Mouse (Mus musculus) midbrain, embryonic 10.5 days (tissue): ENCODE measurements at regions not wholly inside any gene's neighbourhood (a gene's known extent, or its start where the extent isn't known, plus 50 kb on each side); places are given as distances from the start of the nearest gene placed in this dataset.
A peak's percentile ranks its signal among the peaks of the same experiment; 100 is the strongest.

ENCODE experiments used
- DNase-seq: peaks from one replicate; pipeline ENCODE4 v3.0.0-alpha.2; 2017; ENCODE audit warnings: low spot score
- H3K27ac ChIP-seq: fragments of 300-500 bp; sonication (generic); replicated peaks from 2 replicates; pipeline ENCODE4 v1.5.1; 2016; ENCODE audit warnings: mild to moderate bottlenecking
- H3K27me3 ChIP-seq: fragments of 300-500 bp; sonication (generic); 2 replicates; pipeline ENCODE4 v1.6.1; 2016; ENCODE audit warnings: low read depth, mild to moderate bottlenecking; ENCODE audit not compliant: poor library complexity, severe bottlenecking
- H3K36me3 ChIP-seq: fragments of 300-500 bp; sonication (generic); 2 replicates; pipeline ENCODE4 v1.6.1; 2016; ENCODE audit warnings: mild to moderate bottlenecking, moderate library complexity
- H3K4me1 ChIP-seq: fragments of 300-500 bp; sonication (generic); 2 replicates; pipeline ENCODE4 v1.6.1; 2016
- H3K4me3 ChIP-seq: fragments of 300-500 bp; sonication (generic); 2 replicates; pipeline ENCODE4 v1.5.1; 2016; ENCODE audit warnings: mild to moderate bottlenecking, moderate library complexity
- H3K9me3 ChIP-seq: fragments of 300-500 bp; sonication (generic); replicated peaks from 2 replicates; pipeline ENCODE4 v1.6.1; 2016; ENCODE audit warnings: mild to moderate bottlenecking
- WGBS: fragments of 180-500 bp; shearing (Covaris S2); methylation state at CpG from one replicate; pipeline ENCODE4 v1.1.7; 2016; 5-methylcytosine and 5-hydroxymethylcytosine counted together

GRCm38 (mm10) chr9:116350804-116351547 lies 175.8 kb upstream of the Tgfbr2 start:
- 79% methylated on average over 10 of the region's 10 CpGs for WGBS
- no peaks in the 10 kb centered on the region for H3K27me3 ChIP-seq
- no peaks in the 10 kb centered on the region for H3K9me3 ChIP-seq
- no peak overlapping the region for H3K4me3 ChIP-seq
- 0 out of 2 replicates have a peak overlapping the region, but pooled peaks have one; percentile 18 for H3K27ac ChIP-seq
- no peak for DNase-seq
- H3K4me1 ChIP-seq = no peaks in the 10 kb centered on the region
- no peaks in the 10 kb centered on the region for H3K36me3 ChIP-seq

GRCm38 (mm10) chr9:116347021-116347420 lies 171.9 kb upstream of the Tgfbr2 start:
- H3K36me3 ChIP-seq = no peaks in the 10 kb centered on the region
- no peaks in the 10 kb centered on the region for H3K27me3 ChIP-seq
- no peaks in the 10 kb centered on the region for H3K9me3 ChIP-seq
- no peak overlapping the region for H3K27ac ChIP-seq
- WGBS = 93% methylated on average over 8 of the region's 8 CpGs
- H3K4me3 ChIP-seq = no peak overlapping the region
- DNase-seq = no peak
- no peaks in the 10 kb centered on the region for H3K4me1 ChIP-seq

- 90% methylated on average over 7 of the region's 7 CpGs for WGBS
- no peak for DNase-seq
- Histone ChIP-seq H3K4me1 (no peaks in the 10 kb centered on the region), H3K36me3 (no peaks in the 10 kb centered on the region), H3K27ac (no peak overlapping the region), H3K27me3 (no peaks in the 10 kb centered on the region), H3K9me3 (no peaks in the 10 kb centered on the region), H3K4me3 (no peak overlapping the region)
These were observed 171.3 kb upstream of the Tgfbr2 start for GRCm38 (mm10) chr9:116346495-116346894.

DNA sequence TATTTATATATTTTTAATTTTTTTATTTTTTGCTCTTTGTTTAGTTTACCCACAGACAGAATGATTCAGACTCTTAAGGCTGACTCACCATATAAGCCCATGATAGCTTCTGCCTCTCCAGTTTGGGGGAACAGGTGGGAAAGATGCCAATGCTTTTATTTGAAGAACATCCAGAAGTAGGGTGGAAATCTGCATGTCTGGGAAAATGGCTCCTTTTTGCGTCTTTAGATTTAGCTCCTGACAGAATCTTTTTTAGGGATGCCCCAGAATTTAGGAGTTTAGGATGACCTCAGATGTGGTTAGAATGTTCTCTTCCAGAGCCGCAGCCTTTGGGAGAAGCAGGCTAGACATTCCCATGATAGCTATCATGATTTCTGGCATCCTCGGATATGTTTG lies 167.9 kb upstream of the Tgfbr2 start:
- Histone ChIP-seq H3K9me3 (no peaks in the 10 kb centered on the region), H3K4me1 (no peaks in the 10 kb centered on the region), H3K27me3 (no peaks in the 10 kb centered on the region), H3K27ac (no peak overlapping the region), H3K4me3 (no peak overlapping the region), H3K36me3 (no peaks in the 10 kb centered on the region)
- WGBS = 90% methylated on average over 3 of the region's 3 CpGs
- no peak for DNase-seq

GRCm38 (mm10) chr9:116342446-116343085 lies 167.4 kb upstream of the Tgfbr2 start:
- no peaks in the 10 kb centered on the region for H3K9me3 ChIP-seq
- H3K27ac ChIP-seq = no peak overlapping the region
- no peaks in the 10 kb centered on the region for H3K27me3 ChIP-seq
- no peaks in the 10 kb centered on the region for H3K4me1 ChIP-seq
- no peak for DNase-seq
- no peak overlapping the region for H3K4me3 ChIP-seq
- WGBS = 87% methylated on average over 8 of the region's 8 CpGs
- H3K36me3 ChIP-seq = no peaks in the 10 kb centered on the region

DNA sequence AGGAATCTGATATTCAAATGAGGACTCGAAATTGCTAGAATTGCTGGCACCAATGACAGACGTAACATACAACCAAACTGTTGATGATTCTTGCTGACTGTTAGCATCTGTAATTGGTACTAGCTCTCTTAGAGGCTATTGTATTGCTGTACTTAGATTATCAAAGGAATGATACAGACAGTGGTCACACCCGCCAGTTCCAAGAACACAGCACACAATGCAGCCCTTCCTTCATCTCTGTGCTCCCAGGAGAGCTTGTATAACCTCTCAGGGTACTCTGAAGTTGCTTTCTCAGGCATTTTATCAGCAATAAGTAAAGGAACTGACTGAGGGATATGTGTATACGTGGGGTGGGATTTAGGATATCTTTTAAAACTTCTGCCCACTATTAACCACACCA lies 166.8 kb upstream of the Tgfbr2 start:
- WGBS = 84% methylated on average over 4 of the region's 4 CpGs
- Histone ChIP-seq H3K27ac (no peak overlapping the region), H3K36me3 (no peaks in the 10 kb centered on the region), H3K9me3 (no peaks in the 10 kb centered on the region), H3K27me3 (no peaks in the 10 kb centered on the region), H3K4me3 (no peak overlapping the region), H3K4me1 (no peaks in the 10 kb centered on the region)
- no peak for DNase-seq

GRCm38 (mm10) chr9:116340952-116341351 lies 165.8 kb upstream of the Tgfbr2 start:
- no peak for DNase-seq

DNA sequence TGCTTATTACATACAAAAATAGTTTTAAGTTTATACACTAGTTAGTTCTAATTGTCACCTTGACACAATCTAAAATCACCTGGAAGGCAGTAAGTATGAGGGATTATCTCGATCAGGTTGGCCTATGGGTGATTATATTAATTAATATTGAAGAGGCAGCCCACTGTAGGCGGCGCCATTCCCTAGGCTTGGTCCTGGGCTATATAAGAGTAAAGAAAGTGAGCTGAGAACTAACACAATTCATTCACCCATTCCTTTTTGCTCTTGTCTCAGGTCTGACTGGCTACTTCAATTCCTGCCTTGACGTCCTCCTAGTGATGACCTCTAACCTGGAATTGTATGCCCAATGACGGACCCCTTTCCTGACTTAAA lies 163.6 kb upstream of the Tgfbr2 start:
- Histone ChIP-seq H3K9me3 (no peaks in the 10 kb centered on the region), H3K36me3 (no peaks in the 10 kb centered on the region), H3K27ac (no peak overlapping the region), H3K27me3 (no peaks in the 10 kb centered on the region), H3K4me1 (no peaks in the 10 kb centered on the region), H3K4me3 (no peak overlapping the region)
- no peak for DNase-seq
- 96% methylated on average over 5 of the region's 5 CpGs for WGBS

More at GRCm38 (mm10) chr9:116340952-116341351, 165.8 kb upstream of the Tgfbr2 start:
- Histone ChIP-seq H3K4me3 (no peak overlapping the region), H3K4me1 (no peaks in the 10 kb centered on the region), H3K27me3 (no peaks in the 10 kb centered on the region), H3K9me3 (no peaks in the 10 kb centered on the region), H3K27ac (no peak overlapping the region), H3K36me3 (no peaks in the 10 kb centered on the region)

- no peak overlapping the region for H3K27ac ChIP-seq
- no peak for DNase-seq
- 86% methylated on average over 5 of the region's 5 CpGs for WGBS
- no peaks in the 10 kb centered on the region for H3K4me1 ChIP-seq
- no peaks in the 10 kb centered on the region for H3K36me3 ChIP-seq
- no peaks in the 10 kb centered on the region for H3K9me3 ChIP-seq
- no peak overlapping the region for H3K4me3 ChIP-seq
- no peaks in the 10 kb centered on the region for H3K27me3 ChIP-seq
These were observed 163.1 kb upstream of the Tgfbr2 start for GRCm38 (mm10) chr9:116338093-116338728.

- H3K27me3 ChIP-seq = no peaks in the 10 kb centered on the region
- 90% methylated on average over 8 of the region's 8 CpGs for WGBS
These were observed 162.4 kb upstream of the Tgfbr2 start for GRCm38 (mm10) chr9:116337446-116338010.

GRCm38 (mm10) chr9:116335561-116336478 lies 160.7 kb upstream of the Tgfbr2 start:
- Histone ChIP-seq H3K36me3 (no peaks in the 10 kb centered on the region), H3K9me3 (no peaks in the 10 kb centered on the region), H3K27me3 (no peaks in the 10 kb centered on the region), H3K27ac (no peak overlapping the region), H3K4me1 (no peaks in the 10 kb centered on the region), H3K4me3 (no peak overlapping the region)
- WGBS = 91% methylated on average over 11 of the region's 11 CpGs
- DNase-seq = no peak

More at GRCm38 (mm10) chr9:116337446-116338010, 162.4 kb upstream of the Tgfbr2 start:
- Histone ChIP-seq H3K9me3 (no peaks in the 10 kb centered on the region), H3K36me3 (no peaks in the 10 kb centered on the region), H3K4me3 (no peak overlapping the region), H3K4me1 (no peaks in the 10 kb centered on the region), H3K27ac (no peak overlapping the region)
- DNase-seq = no peak

DNA sequence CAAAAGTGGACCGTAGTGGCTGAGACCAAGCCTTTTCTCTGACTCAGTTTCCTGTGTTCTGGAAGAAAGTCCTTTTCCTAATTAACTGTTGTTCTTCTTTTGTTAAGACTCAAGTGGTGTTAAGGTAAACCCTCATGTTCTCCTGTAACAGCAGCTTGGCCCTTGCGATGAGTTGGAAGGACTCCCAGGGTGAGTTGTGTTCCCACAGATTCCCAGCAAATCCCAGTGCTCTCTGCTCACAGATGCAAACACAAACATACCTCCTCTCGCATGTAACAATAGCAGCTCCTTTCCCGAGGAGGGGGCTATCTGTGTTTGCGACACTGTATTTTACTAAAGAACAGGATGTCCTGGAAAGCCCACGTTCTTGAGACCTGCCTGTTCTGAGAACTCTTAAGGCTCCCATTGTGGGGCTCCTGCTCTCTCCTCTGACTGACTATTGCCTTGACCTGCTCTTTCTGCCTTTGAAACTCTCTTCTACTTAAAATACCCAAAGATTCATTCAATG lies 158.8 kb upstream of the Tgfbr2 start:
- H3K4me1 ChIP-seq = no peaks in the 10 kb centered on the region
- no peaks in the 10 kb centered on the region for H3K27me3 ChIP-seq
- H3K36me3 ChIP-seq = no peaks in the 10 kb centered on the region
- DNase-seq = no peak
- H3K27ac ChIP-seq = no peak overlapping the region
- WGBS = 76% methylated on average over 6 of the region's 6 CpGs
- no peak overlapping the region for H3K4me3 ChIP-seq
- H3K9me3 ChIP-seq = no peaks in the 10 kb centered on the region
